In genomic region chr5:122206475-122206874, GRCm38 (mm10) we compare ENCODE assay signal across 14 mouse cellular contexts. TPM values are rescaled to one million over a fixed set of nuclear protein-coding genes. Genes with fewer than 3 reads are reported as not detected.
DNase-seq lines count a peak whose midpoint lies in the region; ATAC-seq lines count a peak whose summit lies in the region.
"Had no signal": no experiment of that assay in that cellular context is flagged by ENCODE, and none has a peak within 500 bp of the region (broad histone marks: within the 10 kb centered on the region; RNA-seq: fewer than 3 reads in every experiment).

TSS of gene Hvcn1 (plus strand) at chr5:122206804.

- no peaks in the 10 kb centered on the region for H3K9me3 ChIP-seq in kidney, embryonic 14.5 days (ENCODE audit: control insufficient read depth, low read length)
- H3K9me3 ChIP-seq: heart, embryonic 13.5 days; hindbrain, embryonic 13.5 days had no signal

- WGBS in kidney, embryonic 14.5 days, result 72% methylated on average over 4 of the region's 4 CpGs

- peaks cover 15% of the 10 kb centered on the region for H3K4me1 ChIP-seq in kidney, embryonic 14.5 days (ENCODE audit: control insufficient read depth, insufficient read depth, low read length)

- no peak for DNase-seq in kidney, postnatal 14 days
- DNase-seq in ZHBTc4 (ENCODE audit: low read depth, low spot score), result peak; percentile 94
- no peak for DNase-seq in adrenal gland, postnatal 25 days
- DNase-seq in ovary, postnatal 10 days (ENCODE audit: low spot score), result no peak
- no peak for DNase-seq in adrenal gland, adult 2 months
- DNase-seq: cerebellum, postnatal 14 days; kidney, postnatal 10 days; liver had no signal

- no peak within 1 kb of the TSS for H3K4me2 ChIP-seq in kidney, embryonic 14.5 days (replicated peaks; ENCODE audit: low read depth, low read length)
- H3K4me2 ChIP-seq: heart, embryonic 13.5 days; hindbrain, embryonic 13.5 days had no signal

- no peak within 1 kb of the TSS for H3K9ac ChIP-seq in kidney, embryonic 14.5 days (ENCODE audit: low read depth, low read length)
- H3K9ac ChIP-seq: heart, embryonic 13.5 days; hindbrain, embryonic 13.5 days had no signal

- no peaks in the 10 kb centered on the region for H3K27me3 ChIP-seq in kidney, embryonic 14.5 days (ENCODE audit: control insufficient read depth, insufficient read depth, low read length)
- H3K27me3 ChIP-seq: hindbrain, embryonic 13.5 days had no signal

- no peak within 1 kb of the TSS for H3K27ac ChIP-seq in kidney, embryonic 14.5 days (ENCODE audit: low read depth, low read length)
- H3K27ac ChIP-seq: heart, embryonic 13.5 days; hindbrain, embryonic 13.5 days had no signal

- no peak within 1 kb of the TSS for H3K4me3 ChIP-seq in kidney, embryonic 14.5 days (ENCODE audit: low read length)
- H3K4me3 ChIP-seq: heart, embryonic 13.5 days; hindbrain, embryonic 13.5 days had no signal

- no peak for ATAC-seq in kidney, embryonic 14.5 days (ENCODE audit: low FRiP score, low TSS enrichment)
- no peak for ATAC-seq in CD4-positive, CD25-positive, alpha-beta regulatory T cell, adult 4 months
- no peak for ATAC-seq in inflammation-experienced regulatory T-cells, adult 6 months
- ATAC-seq: lung, postnatal 0 days had no signal

- H3K36me3 ChIP-seq in kidney, embryonic 14.5 days (ENCODE audit: control insufficient read depth, insufficient read depth, low read length), result no peaks in the 10 kb centered on the region
- H3K36me3 ChIP-seq: heart, embryonic 13.5 days; hindbrain, embryonic 13.5 days had no signal

RNA-seq across cellular contexts. Expression of gene Hvcn1, which starts in this region (rescaled TPM):
- 12.7 TPM in 2 replicates for polyA plus RNA-seq in kidney, embryonic 14.5 days (2014; fragmentation: Nextera tagmentation; extraction: Ambion mirVana)
- polyA plus RNA-seq in CD4-positive, CD25-positive, alpha-beta regulatory T cell, adult 4 months (2017; shearing (Covaris generic)), result 100 to 1,000 TPM in 1 of 2 experiments, 10 to 100 TPM in 1; 51.8 to 108 TPM
- polyA plus RNA-seq in inflammation-experienced regulatory T-cells, adult 6 months (2017; shearing (Covaris generic)), result 10 to 100 TPM; 31.9 to 54.2 (median 48.9) TPM
- 0.81 and 1.9 TPM in 2 replicates for total RNA-seq in adrenal gland, postnatal 25 days (2021)
- total RNA-seq in adrenal gland, adult 2 months (2021), result 1 to 10 TPM; 1.8 to 2.4 TPM
- polyA plus RNA-seq in adrenal gland, adult 2 months (2012; rRNA removed), result 2.5 and 3.7 TPM in 2 replicates
